Mouse (Mus musculus): ENCODE measurements around the gene Agbl4.

GRCm38 (mm10) chr4:111498751-111499150 is 1101.3 kb downstream of the Agbl4 start:
- no peak for TF ChIP-seq CTCF (IDR thresholded peaks at IDR 0.05; ENCODE audit: control insufficient read depth, insufficient read depth, insufficient read length)
- no peak for TF ChIP-seq MAX (IDR thresholded peaks at IDR 0.05)
- TF ChIP-seq USF1 (IDR thresholded peaks at IDR 0.05; ENCODE audit: low read depth) = no peak
- no peak for TF ChIP-seq CEBPB (IDR thresholded peaks at IDR 0.05; ENCODE audit: low read depth)

Data from C2C12 (cell line).